Mouse (Mus musculus): ENCODE results near the gene Vmn2r107. TPM values are rescaled to one million over a fixed set of nuclear protein-coding genes. Genes with fewer than 3 reads are reported as not detected.

Gene Vmn2r107
- polyA plus RNA-seq (2012; fragmentation: generic; extraction: Trizol) = not detected

- H3K4me3 ChIP-seq = no peak within 1 kb of the TSS
- H3ac ChIP-seq (ENCODE audit: control insufficient read depth, insufficient read length) = no peak within 1 kb of the TSS
- no peak within 1 kb of the TSS for H3K4me2 ChIP-seq (ENCODE audit: low read depth)
- H3K36me3 ChIP-seq (ENCODE audit: control insufficient read depth, insufficient read depth) = no peaks in the 10 kb centered on the region
- no peaks in the 10 kb centered on the region for H3K27me3 ChIP-seq (ENCODE audit: control insufficient read depth, insufficient read depth, insufficient read length)
- H3K79me2 ChIP-seq (ENCODE audit: control insufficient read depth, insufficient read depth) = no peaks in the 10 kb centered on the region
- no peak for TF ChIP-seq POLR2A (IDR thresholded peaks at IDR 0.05; ENCODE audit: insufficient read length, low read depth)
- TF ChIP-seq CEBPB (IDR thresholded peaks at IDR 0.05; ENCODE audit: insufficient read depth, poor library complexity, severe bottlenecking) = no peak
- no peak for TF ChIP-seq POLR2AphosphoS2 (IDR thresholded peaks at IDR 0.05; ENCODE audit: insufficient read length, low read depth)
- TF ChIP-seq MYOD1 (IDR thresholded peaks at IDR 0.05; ENCODE audit: control insufficient read depth in 1 of 3, insufficient read length in 2 of 3, low read depth in 2 of 3) = no peak
- no peak for TF ChIP-seq MYOG (IDR thresholded peaks at IDR 0.05; ENCODE audit: control insufficient read depth in 1 of 3, insufficient read depth in 1 of 3, insufficient read length in 2 of 3, low read depth in 2 of 3)
- TF ChIP-seq MAX (IDR thresholded peaks at IDR 0.05; ENCODE audit: low read depth) = no peak
- no peak for TF ChIP-seq TCF12 (IDR thresholded peaks at IDR 0.05; ENCODE audit: insufficient read depth, poor library complexity, severe bottlenecking)
- TF ChIP-seq USF1 (IDR thresholded peaks at IDR 0.05; ENCODE audit: low read depth) = no peak
- TF ChIP-seq E2F4 (IDR thresholded peaks at IDR 0.05; ENCODE audit: insufficient read depth) = no peak
- TF ChIP-seq REST (IDR thresholded peaks at IDR 0.05; ENCODE audit: insufficient read depth, insufficient read length) = no peak
- no peak for TF ChIP-seq SRF (IDR thresholded peaks at IDR 0.05; ENCODE audit: control insufficient read depth, insufficient read length, low read depth)
- no peak for TF ChIP-seq TCF3 (IDR thresholded peaks at IDR 0.05; ENCODE audit: insufficient read length, low read depth)
These were observed at the start of gene Vmn2r107 for GRCm38 (mm10) chr17:20344942-20345341. Gene Vmn2r107 (plus strand): TSS chr17:20345242.

- TF ChIP-seq MYOD1 (IDR thresholded peaks at IDR 0.05; ENCODE audit: control insufficient read depth in 1 of 3, insufficient read length in 2 of 3, low read depth in 2 of 3) = no peak
- TF ChIP-seq TCF12 (IDR thresholded peaks at IDR 0.05; ENCODE audit: insufficient read depth, poor library complexity, severe bottlenecking) = no peak
- no peak for TF ChIP-seq MYOG (IDR thresholded peaks at IDR 0.05; ENCODE audit: control insufficient read depth in 1 of 3, insufficient read depth in 1 of 3, insufficient read length in 2 of 3, low read depth in 2 of 3)
- TF ChIP-seq SRF (IDR thresholded peaks at IDR 0.05; ENCODE audit: control insufficient read depth, insufficient read length, low read depth) = no peak
- TF ChIP-seq TCF3 (IDR thresholded peaks at IDR 0.05; ENCODE audit: insufficient read length, low read depth) = no peak
- TF ChIP-seq POLR2A (IDR thresholded peaks at IDR 0.05; ENCODE audit: insufficient read length, low read depth) = no peak
- TF ChIP-seq MAX (IDR thresholded peaks at IDR 0.05; ENCODE audit: low read depth) = no peak
- no peak for TF ChIP-seq CEBPB (IDR thresholded peaks at IDR 0.05; ENCODE audit: insufficient read depth, poor library complexity, severe bottlenecking)
- TF ChIP-seq USF1 (IDR thresholded peaks at IDR 0.05; ENCODE audit: low read depth) = no peak
- TF ChIP-seq E2F4 (IDR thresholded peaks at IDR 0.05; ENCODE audit: insufficient read depth) = no peak
- no peak for TF ChIP-seq REST (IDR thresholded peaks at IDR 0.05; ENCODE audit: insufficient read depth, insufficient read length)
- TF ChIP-seq POLR2AphosphoS2 (IDR thresholded peaks at IDR 0.05; ENCODE audit: insufficient read length, low read depth) = no peak
- Histone ChIP-seq H3K4me3 (no peak overlapping the region), H3K36me3 (ENCODE audit: control insufficient read depth, insufficient read depth) (no peaks in the 10 kb centered on the region), H3K27me3 (ENCODE audit: control insufficient read depth, insufficient read depth, insufficient read length) (no peaks in the 10 kb centered on the region), H3ac (ENCODE audit: control insufficient read depth, insufficient read length) (no peak overlapping the region), H3K4me2 (ENCODE audit: low read depth) (no peak overlapping the region), H3K79me2 (ENCODE audit: control insufficient read depth, insufficient read depth) (no peaks in the 10 kb centered on the region)
These were observed 39.3 kb upstream of the Vmn2r107 start for GRCm38 (mm10) chr17:20305790-20306189.

GRCm38 (mm10) chr17:20399105-20399504, 54.1 kb downstream of the Vmn2r107 start:
- H3ac ChIP-seq (ENCODE audit: control insufficient read depth, insufficient read length) = no peak overlapping the region
- H3K79me2 ChIP-seq (ENCODE audit: control insufficient read depth, insufficient read depth) = no peaks in the 10 kb centered on the region
- no peaks in the 10 kb centered on the region for H3K27me3 ChIP-seq (ENCODE audit: control insufficient read depth, insufficient read depth, insufficient read length)
- H3K4me2 ChIP-seq (ENCODE audit: low read depth) = no peak overlapping the region
- H3K36me3 ChIP-seq (ENCODE audit: control insufficient read depth, insufficient read depth) = no peaks in the 10 kb centered on the region
- no peak for TF ChIP-seq MYOG (IDR thresholded peaks at IDR 0.05; ENCODE audit: control insufficient read depth in 1 of 3, insufficient read depth in 1 of 3, insufficient read length in 2 of 3, low read depth in 2 of 3)
- no peak for TF ChIP-seq USF1 (IDR thresholded peaks at IDR 0.05; ENCODE audit: low read depth)
- TF ChIP-seq REST (IDR thresholded peaks at IDR 0.05; ENCODE audit: insufficient read depth, insufficient read length) = no peak
- TF ChIP-seq MYOD1 (IDR thresholded peaks at IDR 0.05; ENCODE audit: control insufficient read depth in 1 of 3, insufficient read length in 2 of 3, low read depth in 2 of 3) = no peak
- no peak for TF ChIP-seq SRF (IDR thresholded peaks at IDR 0.05; ENCODE audit: control insufficient read depth, insufficient read length, low read depth)
- no peak for TF ChIP-seq TCF12 (IDR thresholded peaks at IDR 0.05; ENCODE audit: insufficient read depth, poor library complexity, severe bottlenecking)
- no peak overlapping the region for H3K4me3 ChIP-seq

DNA sequence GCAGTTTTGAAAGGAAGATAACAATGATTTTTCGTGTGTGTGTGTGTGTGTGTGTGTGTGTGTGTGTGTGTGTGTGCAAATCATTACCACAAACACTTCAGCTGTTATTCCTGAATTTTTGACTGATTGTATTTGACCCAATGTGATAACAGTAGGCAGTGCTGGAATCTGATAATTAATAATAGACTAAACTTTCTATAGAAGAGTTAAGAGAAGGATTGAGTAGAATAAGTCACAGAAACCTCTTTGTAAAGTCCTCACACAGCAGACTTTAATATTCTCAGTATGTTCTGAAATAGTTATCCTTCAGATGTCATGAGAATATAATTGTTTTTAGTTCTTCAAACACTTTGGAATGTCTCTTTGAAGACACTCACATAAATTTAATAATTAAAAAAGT, 68.8 kb downstream of the Vmn2r107 start, which contains the start of gene Vmn1r224:
TSS of gene Vmn1r224 (plus strand) at position 301 of the 400 bp plus-strand sequence.
- TF ChIP-seq E2F4 (IDR thresholded peaks at IDR 0.05; ENCODE audit: insufficient read depth) (no peak), TCF12 (IDR thresholded peaks at IDR 0.05; ENCODE audit: insufficient read depth, poor library complexity, severe bottlenecking) (no peak), POLR2AphosphoS2 (IDR thresholded peaks at IDR 0.05; ENCODE audit: insufficient read length, low read depth) (no peak), MYOD1 (IDR thresholded peaks at IDR 0.05; ENCODE audit: control insufficient read depth in 1 of 3, insufficient read length in 2 of 3, low read depth in 2 of 3) (no peak), REST (IDR thresholded peaks at IDR 0.05; ENCODE audit: insufficient read depth, insufficient read length) (no peak), USF1 (IDR thresholded peaks at IDR 0.05; ENCODE audit: low read depth) (no peak), CEBPB (IDR thresholded peaks at IDR 0.05; ENCODE audit: insufficient read depth, poor library complexity, severe bottlenecking) (no peak), MAX (IDR thresholded peaks at IDR 0.05; ENCODE audit: low read depth) (no peak), MYOG (IDR thresholded peaks at IDR 0.05; ENCODE audit: control insufficient read depth in 1 of 3, insufficient read depth in 1 of 3, insufficient read length in 2 of 3, low read depth in 2 of 3) (no peak), SRF (IDR thresholded peaks at IDR 0.05; ENCODE audit: control insufficient read depth, insufficient read length, low read depth) (no peak), TCF3 (IDR thresholded peaks at IDR 0.05; ENCODE audit: insufficient read length, low read depth) (no peak), POLR2A (IDR thresholded peaks at IDR 0.05; ENCODE audit: insufficient read length, low read depth) (no peak)
- H3K79me2 ChIP-seq (ENCODE audit: control insufficient read depth, insufficient read depth) = no peaks in the 10 kb centered on the region
- no peak within 1 kb of the TSS for H3ac ChIP-seq (ENCODE audit: control insufficient read depth, insufficient read length)
- H3K4me3 ChIP-seq = no peak within 1 kb of the TSS
- H3K36me3 ChIP-seq (ENCODE audit: control insufficient read depth, insufficient read depth) = no peaks in the 10 kb centered on the region
- H3K27me3 ChIP-seq (ENCODE audit: control insufficient read depth, insufficient read depth, insufficient read length) = no peaks in the 10 kb centered on the region
- H3K4me2 ChIP-seq (ENCODE audit: low read depth) = no peak within 1 kb of the TSS

Other genes starting within 250 kb of the Vmn2r107 start
- not detected for gene Fpr-rs7, start 231.0 kb upstream of the Vmn2r107 start, polyA plus RNA-seq (2012; fragmentation: generic; extraction: Trizol)
- not detected for gene Fpr-rs6, start 162.1 kb upstream of the Vmn2r107 start, polyA plus RNA-seq (2012; fragmentation: generic; extraction: Trizol)
- not detected for gene Vmn2r105, start 110.2 kb upstream of the Vmn2r107 start, polyA plus RNA-seq (2012; fragmentation: generic; extraction: Trizol)
- not detected for gene Vmn2r106, start 59.7 kb upstream of the Vmn2r107 start, polyA plus RNA-seq (2012; fragmentation: generic; extraction: Trizol)
- gene Vmn1r224, start 68.9 kb downstream of the Vmn2r107 start, polyA plus RNA-seq (2012; fragmentation: generic; extraction: Trizol) = not detected
- not detected for gene Vmn2r108, start 136.1 kb downstream of the Vmn2r107 start, polyA plus RNA-seq (2012; fragmentation: generic; extraction: Trizol)
- not detected for gene Vmn1r225, start 152.9 kb downstream of the Vmn2r107 start, polyA plus RNA-seq (2012; fragmentation: generic; extraction: Trizol)
- gene Vmn2r109, start 219.5 kb downstream of the Vmn2r107 start, polyA plus RNA-seq (2012; fragmentation: generic; extraction: Trizol) = not detected